Mouse (Mus musculus) thymus, postnatal 36 days (tissue): Measurements from ENCODE around the gene Hectd4.

Experiments used
- DNase-seq, 2 experiments: peaks; one replicate each; pipeline ENCODE4 v3.0.0; 2022; ENCODE audit warnings: mixed read lengths in 2 of 2

Gene Hectd4

GRCm38 (mm10) chr5:121398965-121399462 is 179.0 kb downstream of the Hectd4 start:
- DNase-seq = no peak

GRCm38 (mm10) chr5:121399540-121399939 is 179.5 kb downstream of the Hectd4 start:
- DNase-seq = no peak

GRCm38 (mm10) chr5:121400064-121400463 is 180.0 kb downstream of the Hectd4 start:
- DNase-seq = no peak

- DNase-seq = no peak
These were observed 180.8 kb downstream of the Hectd4 start for GRCm38 (mm10) chr5:121400849-121401248.

- no peak for DNase-seq
These were observed 187.8 kb downstream of the Hectd4 start for GRCm38 (mm10) chr5:121407856-121408255.

GRCm38 (mm10) chr5:121410975-121411374 is 191.0 kb downstream of the Hectd4 start:
- no peak for DNase-seq
